Mouse (Mus musculus): ENCODE results near the gene Coro1c.

Gene Coro1c

GRCm38 (mm10) chr5:113887132-113887531 lies 21.4 kb downstream of the Coro1c start:
- no peak for DNase-seq (ENCODE audit: extremely low read depth, low read depth, low spot score)

- DNase-seq (ENCODE audit: extremely low read depth, low read depth, low spot score), result no peak
Measured at GRCm38 (mm10) chr5:113885623-113886022, 22.9 kb downstream of the Coro1c start.

- DNase-seq (ENCODE audit: extremely low read depth, low read depth, low spot score), result no peak
Measured at GRCm38 (mm10) chr5:113884750-113885149, 23.8 kb downstream of the Coro1c start.

- DNase-seq (ENCODE audit: extremely low read depth, low read depth, low spot score), result no peak
Measured at GRCm38 (mm10) chr5:113883384-113883771, 25.2 kb downstream of the Coro1c start.

GRCm38 (mm10) chr5:113882566-113883383 lies 25.8 kb downstream of the Coro1c start:
- DNase-seq (ENCODE audit: extremely low read depth, low read depth, low spot score), result no peak

- DNase-seq (ENCODE audit: extremely low read depth, low read depth, low spot score), result no peak
Measured at GRCm38 (mm10) chr5:113881136-113881535, 27.4 kb downstream of the Coro1c start.

GRCm38 (mm10) chr5:113878943-113879617 lies 29.5 kb downstream of the Coro1c start:
- no peak for DNase-seq (ENCODE audit: extremely low read depth, low read depth, low spot score)

- no peak for DNase-seq (ENCODE audit: extremely low read depth, low read depth, low spot score)
Measured at GRCm38 (mm10) chr5:113877565-113877964, 31.0 kb downstream of the Coro1c start.

GRCm38 (mm10) chr5:113876176-113876575 lies 32.4 kb downstream of the Coro1c start:
- DNase-seq (ENCODE audit: extremely low read depth, low read depth, low spot score), result no peak

- no peak for DNase-seq (ENCODE audit: extremely low read depth, low read depth, low spot score)
Measured at GRCm38 (mm10) chr5:113875625-113876024, 32.9 kb downstream of the Coro1c start.

- DNase-seq (ENCODE audit: extremely low read depth, low read depth, low spot score), result no peak
Measured at GRCm38 (mm10) chr5:113874063-113875024, 34.2 kb downstream of the Coro1c start.

- no peak for DNase-seq (ENCODE audit: extremely low read depth, low read depth, low spot score)
Measured at GRCm38 (mm10) chr5:113872936-113873912, 35.3 kb downstream of the Coro1c start.

GRCm38 (mm10) chr5:113871903-113872548 lies 36.5 kb downstream of the Coro1c start:
- DNase-seq (ENCODE audit: extremely low read depth, low read depth, low spot score), result no peak

- no peak for DNase-seq (ENCODE audit: extremely low read depth, low read depth, low spot score)
Measured at GRCm38 (mm10) chr5:113870393-113871040, 38.0 kb downstream of the Coro1c start.

- DNase-seq (ENCODE audit: extremely low read depth, low read depth, low spot score), result no peak
Measured at GRCm38 (mm10) chr5:113869132-113869531, 39.4 kb downstream of the Coro1c start.

GRCm38 (mm10) chr5:113864992-113865391 lies 43.6 kb downstream of the Coro1c start:
- DNase-seq (ENCODE audit: extremely low read depth, low read depth, low spot score), result no peak

- no peak for DNase-seq (ENCODE audit: extremely low read depth, low read depth, low spot score)
Measured at GRCm38 (mm10) chr5:113863994-113864393, 44.6 kb downstream of the Coro1c start.

- no peak for DNase-seq (ENCODE audit: extremely low read depth, low read depth, low spot score)
Measured at GRCm38 (mm10) chr5:113862418-113862817, 46.1 kb downstream of the Coro1c start.

GRCm38 (mm10) chr5:113861294-113861693 lies 47.3 kb downstream of the Coro1c start:
- no peak for DNase-seq (ENCODE audit: extremely low read depth, low read depth, low spot score)

All from fat pad, adult 2 months (tissue).